Mouse (Mus musculus) cerebellum, postnatal 36 days (tissue): ENCODE measurements around the gene Insm2.
"Not testable (repeated sequence)": the region's sequence is repeated elsewhere in the genome, so short reads cannot be mapped to it uniquely, and the experiment has no call there.

Experiments used
- DNase-seq, 2 experiments: peaks; one replicate each; pipeline ENCODE4 v3.0.0; 2021 to 2022; ENCODE audit warnings: mixed read lengths in 2 of 2

Insm2 gene

DNA sequence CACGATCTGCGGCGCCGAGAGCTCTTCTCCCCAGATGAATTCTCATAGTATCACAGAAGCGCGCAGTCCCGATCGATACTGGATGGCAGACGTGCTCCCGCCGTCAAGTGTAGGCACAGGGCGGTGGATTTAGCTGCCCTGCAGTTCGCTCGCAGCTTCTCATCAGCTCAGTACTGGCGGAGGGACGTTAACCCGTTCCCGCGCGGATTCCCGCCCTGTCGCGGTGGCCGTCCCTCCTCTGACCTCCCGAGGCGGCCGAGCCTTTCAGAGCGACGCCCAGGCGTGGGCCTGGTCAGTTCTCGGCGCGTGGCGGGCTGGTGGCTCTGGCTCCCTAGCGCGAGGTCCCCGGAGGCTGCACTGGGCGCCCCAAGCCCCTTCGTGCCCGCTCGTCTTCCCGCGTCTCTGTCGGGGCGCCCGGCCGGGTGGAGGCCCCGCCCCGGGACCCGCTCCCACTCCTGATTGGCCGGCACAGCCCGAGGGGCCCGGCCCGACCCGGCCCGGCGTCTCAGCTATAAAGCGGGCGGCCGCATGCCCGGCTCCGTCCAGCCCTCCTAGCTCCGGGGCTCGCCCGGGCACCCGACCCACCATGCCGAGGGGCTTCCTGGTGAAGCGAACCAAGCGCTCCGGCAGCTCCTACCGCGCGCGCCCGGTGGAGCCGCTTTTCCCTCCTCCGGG is at the start of gene Insm2:
TSS of gene Insm2 (plus strand) at position 541 of the 675 bp plus-strand sequence.
- no peak for DNase-seq

DNA sequence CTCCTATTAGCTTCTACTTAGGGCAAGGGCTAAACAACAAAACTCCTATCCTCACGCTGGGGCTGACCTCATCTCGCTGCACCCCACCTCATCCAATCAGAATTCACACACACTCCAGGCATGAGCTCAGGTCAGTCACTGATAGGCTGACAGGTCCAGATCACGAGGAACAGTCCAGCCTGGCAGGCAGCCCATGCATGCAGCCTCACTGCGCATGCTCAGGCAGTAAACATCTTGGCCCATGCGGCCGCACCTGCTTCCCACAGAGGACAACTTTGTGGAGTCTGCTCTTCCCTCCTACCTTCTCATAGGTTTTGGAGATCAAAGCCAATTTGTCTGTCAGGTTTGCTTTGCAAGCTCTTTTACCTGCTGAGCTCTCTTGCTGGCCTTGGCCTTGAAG is 44.3 kb upstream of the Insm2 start:
- not testable (repeated sequence) for DNase-seq

GRCm38 (mm10) chr12:55557866-55558265 is 41.4 kb upstream of the Insm2 start:
- no peak for DNase-seq

GRCm38 (mm10) chr12:55559184-55559855 is 39.9 kb upstream of the Insm2 start:
- DNase-seq: no peak

DNA sequence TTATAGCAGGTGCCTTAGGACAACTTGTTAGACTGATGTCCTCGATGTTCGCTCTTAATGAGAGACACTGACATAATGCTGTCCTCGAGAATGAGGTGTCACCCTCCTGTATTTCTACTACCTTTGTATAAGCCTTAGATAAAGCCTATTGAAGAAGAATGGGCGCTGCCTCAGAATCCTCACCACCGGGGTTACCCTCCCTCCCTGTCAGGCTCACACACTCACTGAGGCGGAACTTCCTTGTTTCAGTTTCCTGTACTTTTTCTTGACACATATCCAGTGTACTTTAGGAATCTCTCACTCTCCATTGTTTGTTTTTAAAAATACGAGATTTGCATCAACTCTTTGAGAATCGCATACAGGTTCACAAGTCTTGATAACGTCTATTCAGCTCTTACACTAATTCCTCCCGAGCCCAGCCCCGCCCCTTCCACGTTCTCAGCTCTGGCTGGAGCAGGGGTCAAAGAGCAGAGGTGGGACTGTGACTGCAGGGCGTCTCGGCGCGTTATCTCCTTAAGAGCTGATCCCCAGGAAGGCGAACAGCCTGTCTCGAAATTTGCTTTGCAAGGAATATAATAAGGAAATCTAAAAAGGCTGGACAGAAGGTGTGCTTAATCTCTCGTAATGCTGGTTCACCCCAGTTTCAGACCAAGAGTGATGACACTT is 39.1 kb upstream of the Insm2 start:
- no peak for DNase-seq

DNA sequence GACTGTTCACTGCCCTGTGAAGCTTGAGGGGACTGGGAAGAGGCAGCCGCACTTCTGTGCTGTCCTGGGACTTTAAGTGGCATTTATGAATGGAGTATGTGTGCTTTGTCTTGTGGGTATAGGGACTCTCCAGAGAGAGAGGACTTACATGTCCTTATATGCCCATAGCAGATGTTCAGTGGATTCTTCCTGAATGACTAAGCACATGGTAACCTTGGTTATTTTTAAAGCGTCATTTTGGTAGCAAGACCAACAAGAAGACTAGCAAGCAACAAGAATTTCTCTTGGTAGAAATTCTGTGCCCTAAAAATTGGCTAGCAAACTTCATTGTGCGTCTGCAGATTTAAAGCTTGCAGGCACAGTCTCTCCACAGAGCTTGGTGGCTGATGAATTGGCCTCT is 35.5 kb upstream of the Insm2 start:
- DNase-seq: no peak

DNA sequence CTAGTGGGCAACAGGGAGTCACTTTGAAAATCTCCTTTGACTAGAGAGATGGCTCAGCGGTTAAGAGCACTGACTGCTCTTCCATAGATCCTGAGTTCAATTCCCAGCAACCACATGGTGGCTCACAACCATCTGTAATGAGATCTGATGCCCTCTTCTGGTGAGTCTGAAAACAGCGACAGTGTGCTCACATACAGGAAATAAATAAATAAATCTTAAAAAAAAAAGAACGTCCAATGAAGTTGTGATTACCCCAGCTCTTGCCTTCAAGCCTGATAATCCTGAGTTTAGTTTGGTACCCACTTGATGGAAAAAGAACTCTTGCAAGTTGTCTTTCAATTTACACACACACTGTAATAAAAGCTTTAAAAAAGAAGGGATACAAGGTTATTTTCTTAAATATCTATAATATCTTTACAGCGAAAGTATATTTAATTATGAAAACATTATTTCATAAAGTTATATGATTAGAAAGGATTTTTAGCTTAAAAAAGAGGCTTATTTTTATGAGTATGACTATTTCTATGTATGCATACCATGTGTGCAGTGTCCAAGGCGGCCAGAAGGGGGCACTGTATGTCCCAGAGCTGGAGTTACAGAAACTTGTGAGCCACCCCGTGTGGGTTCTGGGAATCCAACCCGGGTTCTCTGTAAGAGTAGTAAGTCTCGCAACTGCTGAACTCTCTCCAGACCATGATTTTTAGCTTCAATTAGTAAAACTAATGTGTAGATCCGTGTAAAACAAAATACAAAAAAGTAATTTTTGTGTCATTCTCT is 34.9 kb upstream of the Insm2 start:
- no peak for DNase-seq

- DNase-seq: no peak
Observed at GRCm38 (mm10) chr12:55565206-55565605, 34.0 kb upstream of the Insm2 start, which contains the start of gene Aldoart2. Aldoart2 (plus strand) TSS chr12:55565239.

DNA sequence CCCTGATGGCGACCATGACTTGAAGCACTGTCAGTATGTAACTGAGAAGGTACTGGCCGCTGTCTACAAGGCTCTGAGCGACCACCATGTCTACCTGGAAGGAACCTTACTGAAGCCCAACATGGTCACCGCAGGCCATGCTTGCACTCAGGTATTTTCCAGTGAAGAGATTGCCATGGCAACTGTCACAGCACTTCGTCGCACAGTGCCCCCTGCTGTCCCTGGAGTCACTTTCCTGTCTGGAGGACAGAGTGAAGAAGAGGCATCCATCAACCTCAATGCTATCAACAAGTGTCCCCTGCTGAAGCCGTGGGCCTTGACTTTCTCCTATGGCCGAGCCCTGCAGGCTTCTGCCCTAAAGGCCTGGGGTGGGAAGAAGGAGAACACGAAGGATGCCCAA is 33.4 kb upstream of the Insm2 start:
- no peak for DNase-seq

DNA sequence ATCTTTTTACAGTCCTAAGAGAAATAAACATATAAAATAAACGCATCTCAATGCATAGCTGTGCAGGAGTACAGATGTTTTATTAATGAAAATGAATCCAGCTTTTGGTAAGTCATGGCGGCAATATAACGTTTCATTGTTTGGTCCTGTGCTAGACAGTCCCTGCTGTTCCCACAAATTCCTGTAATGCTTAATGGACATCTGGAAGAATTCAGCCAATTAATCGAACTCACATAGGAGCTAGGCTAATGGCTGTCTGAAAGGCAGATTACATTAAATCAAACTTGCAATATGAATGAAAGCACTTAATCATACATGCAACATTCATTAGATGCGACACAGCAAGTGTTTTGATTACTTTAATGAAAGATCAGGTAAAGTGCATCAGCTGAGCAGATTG is 32.4 kb upstream of the Insm2 start:
- DNase-seq: no peak

DNA sequence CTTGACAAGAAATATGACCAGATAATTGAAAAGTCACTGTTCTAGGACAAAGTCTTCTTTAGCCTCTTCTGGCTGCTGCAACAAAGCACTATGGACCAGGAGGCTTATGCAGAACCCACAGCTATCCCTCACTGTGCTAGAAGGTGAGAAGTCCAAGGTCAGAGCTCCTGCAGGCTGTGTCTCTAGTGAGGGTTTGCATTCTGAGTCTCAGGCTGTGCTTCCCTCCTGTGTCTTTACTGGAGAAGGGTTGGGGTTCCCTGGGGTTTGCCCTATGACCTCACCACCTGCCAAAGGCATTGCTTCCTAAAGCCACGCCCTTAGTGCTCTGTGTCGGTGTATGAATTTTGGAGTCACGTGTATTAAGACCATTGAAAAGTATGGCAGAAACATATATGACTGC is 30.8 kb upstream of the Insm2 start:
- no peak for DNase-seq

DNA sequence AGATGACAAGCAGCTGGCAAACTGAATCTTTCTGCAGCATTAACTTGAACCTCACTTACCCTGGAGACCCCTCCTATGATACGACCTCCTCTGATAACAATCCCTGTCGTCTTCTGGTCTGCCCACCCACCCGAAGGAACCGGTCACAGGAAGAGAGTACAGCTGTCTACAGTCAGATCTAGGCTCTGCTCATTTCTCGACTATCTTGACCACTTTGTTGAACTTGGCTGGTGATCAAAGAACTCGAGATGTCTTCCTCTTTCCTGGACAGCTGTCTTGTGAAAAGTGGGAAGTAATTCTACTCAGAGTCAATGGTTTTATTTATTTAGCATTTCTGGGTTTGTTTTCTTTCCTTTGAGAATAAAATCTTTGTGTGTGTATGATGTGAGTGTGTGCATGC is 29.6 kb upstream of the Insm2 start:
- DNase-seq: no peak

DNA sequence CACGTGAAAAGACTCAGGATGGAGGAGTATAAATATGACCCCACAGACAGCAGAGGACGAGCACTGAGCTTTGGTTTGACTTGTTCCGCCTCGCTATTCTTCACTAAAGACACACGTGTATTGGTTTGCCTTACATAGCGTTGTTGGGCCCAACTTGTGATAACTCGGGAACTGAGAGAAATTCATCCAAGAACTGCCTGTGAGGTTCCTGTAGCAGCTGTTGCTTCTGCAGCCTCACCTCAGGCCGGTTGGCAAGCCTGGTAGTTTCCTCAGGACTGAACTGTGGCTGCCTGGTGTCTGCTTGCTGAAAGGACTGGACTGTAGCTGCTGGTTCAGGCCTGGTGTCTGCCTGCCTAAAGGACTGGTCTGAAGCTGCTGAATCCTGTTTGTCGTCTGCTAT is 28.6 kb upstream of the Insm2 start:
- no peak for DNase-seq

- no peak for DNase-seq
Observed at GRCm38 (mm10) chr12:55571181-55571580, 28.0 kb upstream of the Insm2 start.

DNA sequence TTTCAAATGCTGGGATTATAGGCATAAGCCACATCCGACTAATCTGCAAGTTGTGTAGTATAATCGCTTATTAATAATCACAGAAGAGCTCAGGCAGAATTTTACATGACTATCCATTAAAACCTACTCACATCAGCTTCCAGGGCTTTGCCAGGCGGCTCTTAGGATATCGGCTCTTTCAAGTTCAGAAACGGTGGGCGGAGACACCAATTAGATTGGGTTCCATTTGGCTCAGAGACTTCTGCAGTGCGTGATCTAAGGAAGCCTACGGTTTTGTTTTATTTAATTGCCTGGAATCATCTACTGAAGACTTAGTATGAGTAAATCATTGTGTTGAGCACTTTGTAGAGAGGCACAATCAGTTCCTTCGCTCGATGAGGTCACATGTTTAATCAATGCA is 27.6 kb upstream of the Insm2 start:
- no peak for DNase-seq

- no peak for DNase-seq
Observed at GRCm38 (mm10) chr12:55573089-55573488, 26.1 kb upstream of the Insm2 start.

DNA sequence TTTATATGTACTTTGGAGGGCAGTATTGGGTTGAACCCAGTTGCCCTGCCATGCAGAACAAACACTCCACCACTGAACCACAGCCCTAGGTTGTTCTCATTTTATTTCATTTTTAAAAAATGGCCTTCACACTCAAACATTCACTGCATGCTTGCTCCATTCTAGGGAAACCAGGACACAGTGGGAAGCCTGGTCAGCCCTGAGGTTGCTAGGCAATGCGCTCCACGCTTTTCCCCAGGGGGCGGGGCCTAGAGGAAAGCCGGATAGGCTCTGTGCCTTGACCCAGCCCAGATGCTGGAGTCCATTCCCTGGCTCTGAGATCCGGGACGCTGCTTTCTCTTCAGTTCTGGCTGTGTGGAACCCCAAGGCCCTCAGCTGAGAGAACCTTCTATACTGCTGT is 25.4 kb upstream of the Insm2 start:
- peak in 1 of 2 experiments; percentile 10 for DNase-seq

GRCm38 (mm10) chr12:55586936-55587335 is 12.3 kb upstream of the Insm2 start:
- DNase-seq: not testable (repeated sequence)

DNA sequence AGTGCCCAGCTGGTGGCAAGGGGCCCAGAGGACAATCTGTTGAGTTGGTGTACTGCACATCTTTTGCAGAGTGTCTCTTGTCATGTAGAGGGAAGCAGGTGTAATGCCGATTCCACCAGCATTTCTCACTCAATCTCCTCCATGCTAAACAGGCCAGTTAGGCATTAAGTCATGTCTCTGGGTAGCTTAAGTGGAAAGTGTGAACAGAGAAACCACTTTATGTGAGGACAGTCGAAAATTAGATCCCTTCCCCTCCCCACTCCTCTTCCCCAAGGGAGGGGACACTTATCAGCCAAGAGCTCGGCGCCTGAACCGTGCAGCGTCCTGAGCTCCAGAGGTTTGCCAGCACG is 715 bp upstream of the Insm2 start:
- no peak for DNase-seq

GRCm38 (mm10) chr12:55599639-55600502 is 644 bp downstream of the Insm2 start:
- DNase-seq: peak in 1 of 2 experiments; percentile 13

DNA sequence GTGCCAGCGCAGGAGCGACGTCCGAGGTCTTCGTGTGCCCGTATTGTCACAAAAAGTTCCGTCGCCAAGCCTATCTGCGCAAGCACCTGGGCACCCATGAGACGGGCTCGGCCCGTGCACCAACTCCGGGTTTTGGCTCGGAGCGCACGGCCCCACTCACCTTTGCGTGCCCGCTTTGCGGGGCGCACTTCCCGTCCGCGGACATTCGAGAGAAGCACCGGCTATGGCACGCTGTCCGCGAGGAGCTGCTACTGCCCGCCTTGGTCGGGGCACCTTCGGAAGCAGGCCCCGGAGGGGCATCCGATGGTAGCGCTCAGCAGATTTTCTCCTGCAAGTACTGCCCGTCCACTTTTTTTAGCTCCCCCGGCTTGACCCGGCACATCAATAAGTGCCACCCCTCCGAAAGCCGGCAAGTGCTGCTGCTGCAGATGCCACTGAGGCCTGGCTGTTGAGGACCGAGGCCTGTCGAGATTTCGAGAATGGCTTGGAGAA is 1.3 kb downstream of the Insm2 start:
- DNase-seq: no peak

GRCm38 (mm10) chr12:55604411-55604810 is 5.2 kb downstream of the Insm2 start:
- DNase-seq: no peak
